Mouse (Mus musculus): ENCODE data around the gene Mrpl4. TPM values are rescaled to one million over a fixed set of nuclear protein-coding genes. Genes with fewer than 3 reads are reported as not detected.
"Not testable (repeated sequence)": the region's sequence is repeated elsewhere in the genome, so short reads cannot be mapped to it uniquely, and the experiment has no call there.

Gene Mrpl4
- polyA plus RNA-seq, 1 experiment from 2014 or later = 129 TPM

GRCm38 (mm10) chr9:21036161-21036560 is 33.6 kb downstream of the Mrpl4 start:
- Histone ChIP-seq H3K4me2 (ENCODE audit: low read length) (peak overlapping the region; percentile 55; the same call in 1 of the 2 replicates), H3K4me1 (ENCODE audit: control insufficient read depth, insufficient read depth, low read length) (peaks cover 6% of the 10 kb centered on the region)
- WGBS = 6% methylated on average over 20 of the region's 20 CpGs

GRCm38 (mm10) chr9:21036666-21037065 is 34.1 kb downstream of the Mrpl4 start:
- 1% methylated on average over 22 of the region's 22 CpGs for WGBS
- no peaks in the 10 kb centered on the region for H3K36me3 ChIP-seq (ENCODE audit: control insufficient read depth, insufficient read depth, low read length)
- H3K9me3 ChIP-seq (replicated peaks; ENCODE audit: control insufficient read depth, low read length) = no peaks in the 10 kb centered on the region; the same call in 1 of the 2 replicates

More at GRCm38 (mm10) chr9:21036161-21036560, 33.6 kb downstream of the Mrpl4 start:
- Histone ChIP-seq H3K27ac (ENCODE audit: low read depth, low read length) (no peak overlapping the region), H3K27me3 (replicated peaks; ENCODE audit: control insufficient read depth, insufficient read depth, low read length) (peaks cover 88% of the 10 kb centered on the region), H3K4me3 (ENCODE audit: low read depth, low read length) (no peak overlapping the region; the same call in 1 of the 2 replicates), H3K9me3 (replicated peaks; ENCODE audit: control insufficient read depth, low read length) (no peaks in the 10 kb centered on the region; the same call in 1 of the 2 replicates), H3K36me3 (ENCODE audit: control insufficient read depth, insufficient read depth, low read length) (no peaks in the 10 kb centered on the region), H3K9ac (ENCODE audit: low read length) (no peak overlapping the region)
- ATAC-seq (no peak), DNase-seq (ENCODE audit: low spot score) (no peak)

GRCm38 (mm10) chr9:21037481-21037891 is 34.9 kb downstream of the Mrpl4 start:
- H3K4me1 ChIP-seq (ENCODE audit: control insufficient read depth, insufficient read depth, low read length) = peaks cover 6% of the 10 kb centered on the region
- H3K9ac ChIP-seq (ENCODE audit: low read length) = peak overlapping the region; percentile 55
- peak overlapping the region; percentile 55 for H3K4me2 ChIP-seq (ENCODE audit: low read length)
- no peaks in the 10 kb centered on the region for H3K36me3 ChIP-seq (ENCODE audit: control insufficient read depth, insufficient read depth, low read length)
- no peaks in the 10 kb centered on the region; the same call in 1 of the 2 replicates for H3K9me3 ChIP-seq (replicated peaks; ENCODE audit: control insufficient read depth, low read length)
- DNase-seq (ENCODE audit: low spot score) = peak; percentile 45
- WGBS = 1% methylated on average over 31 of the region's 31 CpGs
- peak; percentile 67; the same call in 1 of the 2 replicates for ATAC-seq
- no peak overlapping the region for H3K27ac ChIP-seq (ENCODE audit: low read depth, low read length)
- peaks cover 77% of the 10 kb centered on the region for H3K27me3 ChIP-seq (replicated peaks; ENCODE audit: control insufficient read depth, insufficient read depth, low read length)
- H3K4me3 ChIP-seq (ENCODE audit: low read depth, low read length) = peak overlapping the region; percentile 36

More at GRCm38 (mm10) chr9:21036666-21037065, 34.1 kb downstream of the Mrpl4 start:
- Histone ChIP-seq H3K27me3 (replicated peaks; ENCODE audit: control insufficient read depth, insufficient read depth, low read length) (peaks cover 85% of the 10 kb centered on the region), H3K4me2 (ENCODE audit: low read length) (peak overlapping the region; percentile 55), H3K9ac (ENCODE audit: low read length) (no peak overlapping the region), H3K4me1 (ENCODE audit: control insufficient read depth, insufficient read depth, low read length) (peaks cover 6% of the 10 kb centered on the region), H3K27ac (ENCODE audit: low read depth, low read length) (no peak overlapping the region), H3K4me3 (ENCODE audit: low read depth, low read length) (peak overlapping the region; percentile 36)
- DNase-seq (ENCODE audit: low spot score) (no peak), ATAC-seq (no peak)

- Histone ChIP-seq H3K27ac (ENCODE audit: low read depth, low read length) (no peak overlapping the region), H3K9me3 (replicated peaks; ENCODE audit: control insufficient read depth, low read length) (no peaks in the 10 kb centered on the region; the same call in 1 of the 2 replicates), H3K9ac (ENCODE audit: low read length) (no peak overlapping the region), H3K36me3 (ENCODE audit: control insufficient read depth, insufficient read depth, low read length) (no peaks in the 10 kb centered on the region), H3K4me1 (ENCODE audit: control insufficient read depth, insufficient read depth, low read length) (no peaks in the 10 kb centered on the region), H3K4me3 (ENCODE audit: low read depth, low read length) (no peak overlapping the region), H3K4me2 (ENCODE audit: low read length) (no peak overlapping the region), H3K27me3 (replicated peaks; ENCODE audit: control insufficient read depth, insufficient read depth, low read length) (peaks cover 57% of the 10 kb centered on the region)
- ATAC-seq (no peak), DNase-seq (ENCODE audit: low spot score) (no peak)
- WGBS = 70% methylated on average over 3 of the region's 3 CpGs
Measured at GRCm38 (mm10) chr9:21039779-21040178, 37.2 kb downstream of the Mrpl4 start.

DNA sequence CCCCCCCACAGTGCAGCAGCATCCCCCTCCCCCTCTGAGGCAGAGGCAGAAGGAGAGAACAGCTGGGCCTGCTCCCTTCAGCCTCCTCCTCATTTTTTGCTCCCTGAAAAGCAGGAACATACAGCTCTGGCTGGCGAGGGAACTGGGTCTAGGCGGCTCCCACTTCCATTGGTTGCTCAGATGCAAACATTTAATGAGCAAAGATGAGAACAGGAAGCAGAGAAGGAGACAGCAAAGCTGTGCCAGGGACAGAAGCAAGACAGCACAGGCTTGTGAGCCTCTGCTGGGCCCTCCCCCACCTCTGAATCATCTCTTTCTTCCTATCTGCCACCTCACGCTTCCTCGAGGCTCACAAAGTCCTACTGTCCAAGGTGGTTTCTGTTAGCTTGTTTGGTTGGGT is 38.8 kb downstream of the Mrpl4 start:
- Histone ChIP-seq H3K4me1 (ENCODE audit: control insufficient read depth, insufficient read depth, low read length) (no peaks in the 10 kb centered on the region), H3K27me3 (replicated peaks; ENCODE audit: control insufficient read depth, insufficient read depth, low read length) (peaks cover 42% of the 10 kb centered on the region), H3K27ac (ENCODE audit: low read depth, low read length) (no peak overlapping the region), H3K9me3 (replicated peaks; ENCODE audit: control insufficient read depth, low read length) (no peaks in the 10 kb centered on the region; the same call in 1 of the 2 replicates), H3K36me3 (ENCODE audit: control insufficient read depth, insufficient read depth, low read length) (no peaks in the 10 kb centered on the region), H3K9ac (ENCODE audit: low read length) (no peak overlapping the region), H3K4me2 (ENCODE audit: low read length) (no peak overlapping the region), H3K4me3 (ENCODE audit: low read depth, low read length) (no peak overlapping the region)
- DNase-seq (ENCODE audit: low spot score) = no peak
- 44% methylated on average over 4 of the region's 4 CpGs for WGBS
- no peak for ATAC-seq

- Histone ChIP-seq H3K9me3 (replicated peaks; ENCODE audit: control insufficient read depth, low read length) (no peaks in the 10 kb centered on the region; the same call in 1 of the 2 replicates), H3K9ac (ENCODE audit: low read length) (no peak overlapping the region), H3K27me3 (replicated peaks; ENCODE audit: control insufficient read depth, insufficient read depth, low read length) (peaks cover 19% of the 10 kb centered on the region), H3K27ac (ENCODE audit: low read depth, low read length) (no peak overlapping the region), H3K36me3 (ENCODE audit: control insufficient read depth, insufficient read depth, low read length) (no peaks in the 10 kb centered on the region), H3K4me3 (ENCODE audit: low read depth, low read length) (no peak overlapping the region), H3K4me1 (ENCODE audit: control insufficient read depth, insufficient read depth, low read length) (no peaks in the 10 kb centered on the region), H3K4me2 (ENCODE audit: low read length) (no peak overlapping the region)
- 88% methylated on average over 4 of the region's 4 CpGs for WGBS
- no peak for ATAC-seq
- no peak for DNase-seq (ENCODE audit: low spot score)
Measured at GRCm38 (mm10) chr9:21043563-21043962, 41.0 kb downstream of the Mrpl4 start.

DNA sequence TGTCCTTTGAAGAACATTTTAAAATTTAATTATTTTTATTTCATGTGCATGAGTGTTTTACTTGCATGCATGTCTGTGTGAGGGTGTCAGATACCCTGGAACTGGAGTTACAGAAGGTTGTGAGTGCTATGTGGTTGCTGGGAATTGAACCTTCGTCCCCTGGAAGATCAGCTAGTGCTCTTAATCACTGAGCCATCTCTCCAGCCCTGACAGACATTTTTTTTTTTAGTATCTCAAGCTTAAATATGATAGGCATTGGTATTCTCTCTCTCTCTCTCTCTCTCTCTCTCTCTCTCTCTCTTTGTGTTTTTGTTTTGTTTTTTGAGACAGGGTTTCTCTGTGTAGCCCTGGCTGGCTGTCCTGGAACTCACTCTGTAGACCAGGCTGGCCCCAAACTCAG is 42.2 kb downstream of the Mrpl4 start:
- 59% methylated on average over 1 of the region's 1 CpGs for WGBS
- not testable (repeated sequence) for H3K4me1 ChIP-seq (ENCODE audit: control insufficient read depth, insufficient read depth, low read length); H3K27me3 ChIP-seq (replicated peaks; ENCODE audit: control insufficient read depth, insufficient read depth, low read length); H3K27ac ChIP-seq (ENCODE audit: low read depth, low read length); ATAC-seq; H3K9me3 ChIP-seq (replicated peaks; ENCODE audit: control insufficient read depth, low read length); H3K9ac ChIP-seq (ENCODE audit: low read length); H3K4me2 ChIP-seq (ENCODE audit: low read length); H3K36me3 ChIP-seq (ENCODE audit: control insufficient read depth, insufficient read depth, low read length); DNase-seq (ENCODE audit: low spot score); H3K4me3 ChIP-seq (ENCODE audit: low read depth, low read length)

- H3K9ac ChIP-seq (ENCODE audit: low read length) = no peak overlapping the region
- H3K36me3 ChIP-seq (ENCODE audit: control insufficient read depth, insufficient read depth, low read length) = no peaks in the 10 kb centered on the region
- peaks cover 3% of the 10 kb centered on the region; the same call in 1 of the 2 replicates for H3K27me3 ChIP-seq (replicated peaks; ENCODE audit: control insufficient read depth, insufficient read depth, low read length)
- H3K4me2 ChIP-seq (ENCODE audit: low read length) = no peak overlapping the region
- no peaks in the 10 kb centered on the region for H3K4me1 ChIP-seq (ENCODE audit: control insufficient read depth, insufficient read depth, low read length)
- H3K9me3 ChIP-seq (replicated peaks; ENCODE audit: control insufficient read depth, low read length) = no peaks in the 10 kb centered on the region
- WGBS = 88% methylated on average over 3 of the region's 3 CpGs
- H3K4me3 ChIP-seq (ENCODE audit: low read depth, low read length) = no peak overlapping the region
- H3K27ac ChIP-seq (ENCODE audit: low read depth, low read length) = no peak overlapping the region
- no peak for DNase-seq (ENCODE audit: low spot score)
- ATAC-seq = no peak
Measured at GRCm38 (mm10) chr9:21045235-21045634, 42.7 kb downstream of the Mrpl4 start.

- ATAC-seq (no peak), DNase-seq (ENCODE audit: low spot score) (no peak)
- Histone ChIP-seq H3K36me3 (ENCODE audit: control insufficient read depth, insufficient read depth, low read length) (no peaks in the 10 kb centered on the region), H3K9ac (ENCODE audit: low read length) (no peak overlapping the region), H3K4me2 (ENCODE audit: low read length) (no peak overlapping the region), H3K27me3 (replicated peaks; ENCODE audit: control insufficient read depth, insufficient read depth, low read length) (no peaks in the 10 kb centered on the region), H3K4me3 (ENCODE audit: low read depth, low read length) (no peak overlapping the region), H3K4me1 (ENCODE audit: control insufficient read depth, insufficient read depth, low read length) (no peaks in the 10 kb centered on the region), H3K9me3 (replicated peaks; ENCODE audit: control insufficient read depth, low read length) (no peaks in the 10 kb centered on the region), H3K27ac (ENCODE audit: low read depth, low read length) (no peak overlapping the region)
- WGBS = 66% methylated on average over 10 of the region's 10 CpGs
Measured at GRCm38 (mm10) chr9:21051578-21051977, 49.0 kb downstream of the Mrpl4 start.
